Mouse (Mus musculus) lung, embryonic 14.5 days (tissue): ENCODE data around the gene Camk1g. TPM values are rescaled to one million over a fixed set of nuclear protein-coding genes. Genes with fewer than 3 reads are reported as not detected.

Experiments used
- ATAC-seq: fragments of 200-750 bp; cut with Nextera tagmentation; 2 replicates; pipeline ENCODE4 v1.8.0; 2017; ENCODE audit warnings: mild to moderate bottlenecking, moderate TSS enrichment, moderate library complexity; ENCODE audit not compliant: insufficient read depth
- DNase-seq: peaks from one replicate; pipeline ENCODE4 v3.0.0-alpha.2; 2015
- H3K27ac ChIP-seq: fragments of 300-500 bp; sonication (generic); 2 replicates; pipeline ENCODE4 v1.5.1; 2014; ENCODE audit warnings: low read depth, mild to moderate bottlenecking, moderate library complexity
- H3K27me3 ChIP-seq: fragments of 300-500 bp; sonication (generic); 2 replicates; pipeline ENCODE4 v1.6.1; 2014; ENCODE audit warnings: low read length, control low read depth; ENCODE audit not compliant: insufficient read depth
- H3K36me3 ChIP-seq: fragments of 300-500 bp; sonication (generic); 2 replicates; pipeline ENCODE4 v1.6.1; 2014; ENCODE audit warnings: control low read depth; ENCODE audit not compliant: insufficient read depth
- H3K4me1 ChIP-seq: fragments of 300-500 bp; sonication (generic); 2 replicates; pipeline ENCODE4 v1.6.1; 2014; ENCODE audit warnings: antibody characterized with exemption, control low read depth; ENCODE audit not compliant: insufficient read depth
- H3K4me2 ChIP-seq: fragments of 300-500 bp; sonication (generic); 2 replicates; pipeline ENCODE4 v1.6.1; 2014; ENCODE audit warnings: mild to moderate bottlenecking
- H3K4me3 ChIP-seq: fragments of 300-500 bp; sonication (generic); 2 replicates; pipeline ENCODE4 v1.5.1; 2014; ENCODE audit warnings: low read depth, low read length
- H3K9ac ChIP-seq: fragments of 300-500 bp; sonication (generic); 2 replicates; pipeline ENCODE4 v1.6.1; 2014
- H3K9me3 ChIP-seq: fragments of 300-500 bp; sonication (generic); 2 replicates; pipeline ENCODE4 v1.6.1; 2016; ENCODE audit warnings: low read depth, low read length, control low read depth
- CTCF ChIP-seq: IDR thresholded peaks from 2 replicates; pipeline ENCODE4 v1.5.1; 2016; ENCODE audit warnings: antibody characterized with exemption, low read depth
- WGBS: fragments of 180-500 bp; shearing (Covaris S2); extraction: QIAGEN DNeasy Blood & Tissue Kit; methylation state at CpG from one replicate; pipeline ENCODE4 v1.1.7; 2014; 5-methylcytosine and 5-hydroxymethylcytosine counted together
- polyA plus RNA-seq: library from polyadenylated mRNA; unstranded; fragments of >200 nt; fragmentation: Nextera tagmentation; extraction: Ambion mirVana; gene quantifications from 2 replicates; pipeline ENCODE4 v1.2.1, GENCODE M21; 2014

Gene Camk1g
- polyA plus RNA-seq, 1 experiment from 2014 or later = 28.4 TPM

- Histone ChIP-seq H3K9me3 (no peaks in the 10 kb centered on the region), H3K27ac (peak overlapping the region; percentile 88), H3K9ac (peak overlapping the region; percentile 33), H3K4me3 (peak overlapping the region; percentile 14; the same call in 1 of the 2 replicates), H3K27me3 (no peaks in the 10 kb centered on the region), H3K36me3 (no peaks in the 10 kb centered on the region), H3K4me1 (no peaks in the 10 kb centered on the region), H3K4me2 (peak overlapping the region; percentile 53)
- WGBS = 43% methylated on average over 8 of the region's 8 CpGs
- DNase-seq (peak; percentile 29), ATAC-seq (peak; percentile 80)
- no peak for TF ChIP-seq CTCF
Measured at GRCm38 (mm10) chr1:193302093-193302405, 68.0 kb downstream of the Camk1g start.

- ATAC-seq = peak; percentile 94
- peak overlapping the region; percentile 88 for H3K27ac ChIP-seq
- peak; percentile 65 for DNase-seq
- WGBS = 43% methylated on average over 6 of the region's 6 CpGs
- no peaks in the 10 kb centered on the region for H3K9me3 ChIP-seq
- H3K9ac ChIP-seq = peak overlapping the region; percentile 33
- no peaks in the 10 kb centered on the region for H3K36me3 ChIP-seq
- no peaks in the 10 kb centered on the region for H3K27me3 ChIP-seq
- peak overlapping the region; percentile 14; the same call in 1 of the 2 replicates for H3K4me3 ChIP-seq
- no peak for TF ChIP-seq CTCF
- peak overlapping the region; percentile 53 for H3K4me2 ChIP-seq
- H3K4me1 ChIP-seq = no peaks in the 10 kb centered on the region
Measured at GRCm38 (mm10) chr1:193301216-193302092, 68.6 kb downstream of the Camk1g start.

GRCm38 (mm10) chr1:193299995-193300394 is 70.1 kb downstream of the Camk1g start:
- no peak for DNase-seq
- H3K27me3 ChIP-seq = no peaks in the 10 kb centered on the region
- no peak overlapping the region for H3K9ac ChIP-seq
- 72% methylated on average over 1 of the region's 1 CpGs for WGBS
- H3K4me1 ChIP-seq = no peaks in the 10 kb centered on the region
- no peak for ATAC-seq
- TF ChIP-seq CTCF = no peak
- H3K27ac ChIP-seq = no peak overlapping the region
- no peak overlapping the region for H3K4me3 ChIP-seq
- H3K9me3 ChIP-seq = no peaks in the 10 kb centered on the region
- H3K4me2 ChIP-seq = no peak overlapping the region
- no peaks in the 10 kb centered on the region for H3K36me3 ChIP-seq

GRCm38 (mm10) chr1:193298141-193298765 is 71.8 kb downstream of the Camk1g start:
- H3K27ac ChIP-seq = no peak overlapping the region
- no peaks in the 10 kb centered on the region for H3K9me3 ChIP-seq
- 83% methylated on average over 3 of the region's 3 CpGs for WGBS
- no peaks in the 10 kb centered on the region for H3K4me1 ChIP-seq
- no peak overlapping the region for H3K4me2 ChIP-seq
- TF ChIP-seq CTCF = no peak
- no peaks in the 10 kb centered on the region for H3K36me3 ChIP-seq
- DNase-seq = no peak
- no peak for ATAC-seq
- no peaks in the 10 kb centered on the region for H3K27me3 ChIP-seq
- no peak overlapping the region for H3K4me3 ChIP-seq
- H3K9ac ChIP-seq = no peak overlapping the region

Other genes starting within 250 kb of the Camk1g start
- gene Diexf, start 240.0 kb downstream of the Camk1g start, polyA plus RNA-seq = 9.0 and 9.5 TPM in 2 replicates
- 12.0 and 12.3 TPM in 2 replicates for gene Irf6, start 217.2 kb downstream of the Camk1g start, polyA plus RNA-seq
- 14.1 and 16.0 TPM in 2 replicates for gene A130010J15Rik, start 202.3 kb downstream of the Camk1g start, polyA plus RNA-seq
- gene Traf3ip3, start 168.6 kb downstream of the Camk1g start, polyA plus RNA-seq = 1.9 and 4.1 TPM in 2 replicates
- 24.4 and 24.7 TPM in 2 replicates for gene Lamb3, start 162.6 kb downstream of the Camk1g start, polyA plus RNA-seq
- gene Hsd11b1, start 106.2 kb downstream of the Camk1g start, polyA plus RNA-seq = 1.6 and 2.1 TPM in 2 replicates
- gene G0s2, start 97.1 kb downstream of the Camk1g start, polyA plus RNA-seq = 49.0 and 67.3 TPM in 2 replicates